Mouse (Mus musculus): ENCODE results near the gene Rbbp7. TPM values are rescaled to one million over a fixed set of nuclear protein-coding genes. Genes with fewer than 3 reads are reported as not detected.

Rbbp7 gene
- total RNA-seq (2012; rRNA removed) (377 and 416 TPM in 2 replicates), polyA plus RNA-seq (2012; ENCODE audit: insufficient read depth in 1 of 2, insufficient read length in 2 of 2, low read depth in 1 of 2, low replicate concordance in 2 of 2, missing spikeins in 1 of 2) (100 to 1,000 TPM; 217 to 558 TPM)

DNA sequence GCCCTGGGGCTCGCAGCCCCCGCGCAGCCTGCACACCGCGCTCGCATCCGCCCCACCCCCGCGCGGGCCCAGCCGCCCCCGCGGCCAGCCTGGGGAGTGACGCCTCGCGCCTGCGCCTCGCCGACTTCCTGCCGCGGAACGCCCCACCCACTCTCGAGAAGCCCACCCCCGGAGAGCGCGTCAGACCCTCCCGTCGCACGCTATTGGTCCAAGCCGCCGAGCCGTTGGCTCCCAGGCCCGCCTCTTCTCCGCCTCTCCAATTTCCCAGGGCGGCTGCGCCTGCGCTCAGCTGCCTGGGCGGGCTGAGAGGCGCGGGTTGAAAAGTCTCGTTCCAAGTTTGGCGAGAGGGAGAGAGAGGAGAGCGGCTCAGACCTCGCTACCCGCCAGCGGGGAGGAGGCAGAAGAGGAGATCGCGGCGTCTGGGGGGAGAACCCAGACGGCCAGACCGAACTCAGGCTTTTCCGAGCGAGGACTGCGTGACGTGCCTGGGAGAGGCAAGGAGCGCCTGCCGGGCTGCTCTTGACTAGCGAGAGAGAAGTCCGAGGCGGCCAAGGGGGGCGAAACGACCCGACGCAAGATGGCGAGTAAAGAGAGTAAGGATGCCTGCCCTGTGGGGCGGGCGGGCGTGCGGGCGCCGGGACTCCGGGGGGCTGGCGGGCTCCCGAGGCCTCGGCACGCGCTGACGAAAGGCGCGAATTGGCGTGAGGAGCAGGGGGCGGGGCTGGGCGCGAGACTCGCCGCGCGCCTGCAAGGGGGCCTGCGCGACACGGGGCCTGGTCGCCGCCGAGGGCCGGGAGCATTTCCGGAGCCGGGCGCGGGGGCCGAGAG is at the start of gene Rbbp7:
Gene Rbbp7 (plus strand): TSS at position 288 of the 828 bp plus-strand sequence.
- peaks cover 2 to 6% of the 10 kb centered on the region in 2 experiments for H3K4me1 ChIP-seq (ENCODE audit: control insufficient read depth in 1 of 2, insufficient read depth in 2 of 2, low read length in 2 of 2)
- H3K9me3 ChIP-seq (replicated peaks; ENCODE audit: insufficient read depth, low read length): no peaks in the 10 kb centered on the region
- TF ChIP-seq ZC3H11A (IDR thresholded peaks at IDR 0.05; ENCODE audit: low read depth, low read length) (no peak), E2F4 (IDR thresholded peaks at IDR 0.05; ENCODE audit: borderline replicate concordance, low read depth, low read length) (no peak), TCF12 (IDR thresholded peaks at IDR 0.05; ENCODE audit: low read depth, low read length) (peak; percentile 61), NELFE (IDR thresholded peaks at IDR 0.05; ENCODE audit: low read depth, low read length) (peak; percentile 91), TAL1 (IDR thresholded peaks at IDR 0.05; ENCODE audit: low read length) (no peak), KAT2A (conservative IDR thresholded peaks at IDR 0.05; ENCODE audit: low read depth, low read length) (peak; percentile 10; the same call in 1 of the 2 replicates), JUND (IDR thresholded peaks at IDR 0.05; ENCODE audit: low read depth, low read length) (no peak), USF1 (IDR thresholded peaks at IDR 0.05; ENCODE audit: low read depth, low read length) (no peak), CHD1 (IDR thresholded peaks at IDR 0.05; ENCODE audit: low read depth, low read length) (no peak), ZKSCAN1 (IDR thresholded peaks at IDR 0.05; ENCODE audit: low read depth, low read length) (no peak), GABPA (IDR thresholded peaks at IDR 0.05; ENCODE audit: low read depth, low read length) (no peak), MXI1 (IDR thresholded peaks at IDR 0.05; ENCODE audit: low read depth, low read length) (peak; percentile 51), POLR2AphosphoS5 (IDR thresholded peaks at IDR 0.05; ENCODE audit: borderline replicate concordance, low read depth, low read length) (peak; percentile 36; the same call in 1 of the 2 replicates), CHD2 (IDR thresholded peaks at IDR 0.05; ENCODE audit: low read length) (no peak; the same call in 1 of the 2 replicates), SIN3A (IDR thresholded peaks at IDR 0.05; ENCODE audit: low read length) (peak; percentile 29; the same call in 1 of the 2 replicates), MEF2A (IDR thresholded peaks at IDR 0.05; ENCODE audit: extremely low read depth, insufficient replicate concordance, low read depth, low read length, poor library complexity, severe bottlenecking) (no peak), MAZ (IDR thresholded peaks at IDR 0.05; ENCODE audit: low read depth, low read length) (peak; percentile 18; the same call in 1 of the 2 replicates), MYC (IDR thresholded peaks at IDR 0.05; ENCODE audit: low read depth, low read length) (no peak), TBP (IDR thresholded peaks at IDR 0.05; ENCODE audit: low read depth, low read length) (peak; percentile 70), MYB (IDR thresholded peaks at IDR 0.05; ENCODE audit: low read depth, low read length) (no peak), SMC3 (IDR thresholded peaks at IDR 0.05; ENCODE audit: low read depth, low read length) (no peak), POLR2A (IDR thresholded peaks at IDR 0.05; ENCODE audit: control insufficient read depth in 1 of 2, insufficient read depth in 1 of 2, low read depth in 1 of 2, low read length in 2 of 2, poor library complexity in 1 of 2) (peak; percentile 91 to 95), HCFC1 (IDR thresholded peaks at IDR 0.05; ENCODE audit: low read depth, low read length) (no peak; the same call in 1 of the 2 replicates), UBTF (IDR thresholded peaks at IDR 0.05; ENCODE audit: borderline replicate concordance, insufficient read depth, low read depth, low read length) (no peak), CTCF (IDR thresholded peaks at IDR 0.05 in 2 of 3, conservative IDR thresholded peaks at IDR 0.05 in 1 of 3; ENCODE audit: control insufficient read depth in 1 of 3, insufficient read depth in 1 of 3, low read depth in 2 of 3, low read length in 3 of 3, poor library complexity in 1 of 3, severe bottlenecking in 1 of 3) (no peak), NRF1 (IDR thresholded peaks at IDR 0.05; ENCODE audit: insufficient read depth, low read depth, low read length, poor library complexity, severe bottlenecking) (peak; percentile 88), MAFK (IDR thresholded peaks at IDR 0.05; ENCODE audit: borderline replicate concordance, low read depth, low read length) (no peak), ELF1 (IDR thresholded peaks at IDR 0.05; ENCODE audit: low read depth, low read length) (peak; percentile 61), BHLHE40 (IDR thresholded peaks at IDR 0.05; ENCODE audit: borderline replicate concordance, low read depth, low read length) (no peak), ETS1 (IDR thresholded peaks at IDR 0.05; ENCODE audit: low read depth, low read length) (no peak), USF2 (IDR thresholded peaks at IDR 0.05; ENCODE audit: borderline replicate concordance in 1 of 2, insufficient read depth in 1 of 2, low read depth in 1 of 2, low read length in 2 of 2) (no peak), ZNF384 (IDR thresholded peaks at IDR 0.05; ENCODE audit: low read depth, low read length) (no peak), RAD21 (IDR thresholded peaks at IDR 0.05; ENCODE audit: low read depth, low read length) (no peak), POLR2AphosphoS2 (IDR thresholded peaks at IDR 0.05; ENCODE audit: low read length) (peak; percentile 90; the same call in 1 of the 2 replicates)

More for the DNA sequence above, at the start of gene Rbbp7:
- H3K79me2 ChIP-seq (ENCODE audit: control insufficient read depth, insufficient read depth, low read length, poor library complexity): peaks cover 41% of the 10 kb centered on the region
- H3K36me3 ChIP-seq (ENCODE audit: control insufficient read depth in 1 of 2, insufficient read depth in 2 of 2, low read length in 2 of 2): peaks cover 22 to 30% of the 10 kb centered on the region in 2 experiments
- peak within 1 kb of the TSS; percentile 100 for H3K9ac ChIP-seq (ENCODE audit: control insufficient read depth, low read depth, low read length, poor library complexity, severe bottlenecking)
- DNase-seq (ENCODE audit: low read depth, low spot score): peak; percentile 97
- H3K27ac ChIP-seq (ENCODE audit: control insufficient read depth, low read depth, low read length): peak within 1 kb of the TSS; percentile 100
- peak within 1 kb of the TSS; percentile 81 to 92 for H3K4me3 ChIP-seq (ENCODE audit: control insufficient read depth in 1 of 2, insufficient read depth in 1 of 2, low read depth in 2 of 2, low read length in 2 of 2)
- H3K27me3 ChIP-seq (ENCODE audit: control insufficient read depth in 1 of 2, insufficient read depth in 2 of 2, low read length in 2 of 2): no peaks in the 10 kb centered on the region
